Mouse (Mus musculus): Measurements from ENCODE around the gene Etl4. TPM values are rescaled to one million over a fixed set of nuclear protein-coding genes. Genes with fewer than 3 reads are reported as not detected.

Gene Etl4
- polyA plus RNA-seq, 1 experiment from 2014 or later: 38.0 TPM

GRCm38 (mm10) chr2:20568456-20568855 lies 658.9 kb downstream of the Etl4 start:
- no peak overlapping the region for H3K27ac ChIP-seq
- 38% methylated on average over 1 of the region's 1 CpGs for WGBS
- no peak overlapping the region for H3K4me3 ChIP-seq (replicated peaks; ENCODE audit: low read depth, low read length)
- no peaks in the 10 kb centered on the region for H3K27me3 ChIP-seq (ENCODE audit: insufficient read depth, low read length)
- TF ChIP-seq CTCF (IDR thresholded peaks at IDR 0.05; ENCODE audit: low read depth): no peak
- no peaks in the 10 kb centered on the region for H3K36me3 ChIP-seq (ENCODE audit: insufficient read depth, low read length)
- no peak overlapping the region for H3K9ac ChIP-seq (ENCODE audit: low read depth, low read length)
- no peak overlapping the region for H3K4me2 ChIP-seq (ENCODE audit: low read length)
- no peaks in the 10 kb centered on the region for H3K4me1 ChIP-seq (replicated peaks; ENCODE audit: insufficient read depth, low read length)
- ATAC-seq (replicated peaks; ENCODE audit: low FRiP score, low read depth) (no peak), DNase-seq (ENCODE audit: low spot score) (no peak)
- no peaks in the 10 kb centered on the region for H3K9me3 ChIP-seq (replicated peaks; ENCODE audit: low read length)

GRCm38 (mm10) chr2:20571940-20572339 lies 662.4 kb downstream of the Etl4 start:
- H3K9ac ChIP-seq (ENCODE audit: low read depth, low read length): no peak overlapping the region
- no peaks in the 10 kb centered on the region for H3K27me3 ChIP-seq (ENCODE audit: insufficient read depth, low read length)
- no peaks in the 10 kb centered on the region for H3K36me3 ChIP-seq (ENCODE audit: insufficient read depth, low read length)
- no peak for TF ChIP-seq CTCF (IDR thresholded peaks at IDR 0.05; ENCODE audit: low read depth)
- ATAC-seq (replicated peaks; ENCODE audit: low FRiP score, low read depth) (no peak), DNase-seq (ENCODE audit: low spot score) (no peak)
- H3K9me3 ChIP-seq (replicated peaks; ENCODE audit: low read length): no peaks in the 10 kb centered on the region
- no peaks in the 10 kb centered on the region for H3K4me1 ChIP-seq (replicated peaks; ENCODE audit: insufficient read depth, low read length)
- no peak overlapping the region for H3K4me2 ChIP-seq (ENCODE audit: low read length)
- 74% methylated on average over 1 of the region's 1 CpGs for WGBS
- no peak overlapping the region for H3K4me3 ChIP-seq (replicated peaks; ENCODE audit: low read depth, low read length)
- no peak overlapping the region for H3K27ac ChIP-seq

- Histone ChIP-seq H3K9me3 (replicated peaks; ENCODE audit: low read length) (no peaks in the 10 kb centered on the region), H3K27ac (no peak overlapping the region), H3K27me3 (ENCODE audit: insufficient read depth, low read length) (no peaks in the 10 kb centered on the region), H3K4me3 (replicated peaks; ENCODE audit: low read depth, low read length) (no peak overlapping the region), H3K4me2 (ENCODE audit: low read length) (no peak overlapping the region), H3K36me3 (ENCODE audit: insufficient read depth, low read length) (no peaks in the 10 kb centered on the region), H3K9ac (ENCODE audit: low read depth, low read length) (no peak overlapping the region), H3K4me1 (replicated peaks; ENCODE audit: insufficient read depth, low read length) (no peaks in the 10 kb centered on the region)
- ATAC-seq (replicated peaks; ENCODE audit: low FRiP score, low read depth) (no peak), DNase-seq (ENCODE audit: low spot score) (no peak)
- WGBS: 63% methylated on average over 3 of the region's 3 CpGs
- no peak for TF ChIP-seq CTCF (IDR thresholded peaks at IDR 0.05; ENCODE audit: low read depth)
These were observed 670.8 kb downstream of the Etl4 start for GRCm38 (mm10) chr2:20580331-20580730.

GRCm38 (mm10) chr2:20583032-20583431 lies 673.5 kb downstream of the Etl4 start:
- Histone ChIP-seq H3K36me3 (ENCODE audit: insufficient read depth, low read length) (no peaks in the 10 kb centered on the region), H3K27me3 (ENCODE audit: insufficient read depth, low read length) (no peaks in the 10 kb centered on the region), H3K4me2 (ENCODE audit: low read length) (no peak overlapping the region), H3K4me1 (replicated peaks; ENCODE audit: insufficient read depth, low read length) (no peaks in the 10 kb centered on the region), H3K9ac (ENCODE audit: low read depth, low read length) (no peak overlapping the region), H3K9me3 (replicated peaks; ENCODE audit: low read length) (no peaks in the 10 kb centered on the region), H3K4me3 (replicated peaks; ENCODE audit: low read depth, low read length) (no peak overlapping the region), H3K27ac (no peak overlapping the region)
- no peak for TF ChIP-seq CTCF (IDR thresholded peaks at IDR 0.05; ENCODE audit: low read depth)
- no peak for ATAC-seq (replicated peaks; ENCODE audit: low FRiP score, low read depth)
- no peak for DNase-seq (ENCODE audit: low spot score)

GRCm38 (mm10) chr2:20583562-20584153 lies 674.1 kb downstream of the Etl4 start:
- DNase-seq (ENCODE audit: low spot score): no peak
- TF ChIP-seq CTCF (IDR thresholded peaks at IDR 0.05; ENCODE audit: low read depth): no peak
- H3K9ac ChIP-seq (ENCODE audit: low read depth, low read length): no peak overlapping the region
- H3K4me3 ChIP-seq (replicated peaks; ENCODE audit: low read depth, low read length): no peak overlapping the region
- H3K9me3 ChIP-seq (replicated peaks; ENCODE audit: low read length): no peaks in the 10 kb centered on the region
- no peak for ATAC-seq (replicated peaks; ENCODE audit: low FRiP score, low read depth)
- H3K27ac ChIP-seq: no peak overlapping the region
- H3K4me1 ChIP-seq (replicated peaks; ENCODE audit: insufficient read depth, low read length): no peaks in the 10 kb centered on the region
- WGBS: 90% methylated on average over 6 of the region's 6 CpGs
- H3K36me3 ChIP-seq (ENCODE audit: insufficient read depth, low read length): no peaks in the 10 kb centered on the region
- no peak overlapping the region for H3K4me2 ChIP-seq (ENCODE audit: low read length)
- H3K27me3 ChIP-seq (ENCODE audit: insufficient read depth, low read length): no peaks in the 10 kb centered on the region

GRCm38 (mm10) chr2:20587913-20588312 lies 678.3 kb downstream of the Etl4 start:
- WGBS: 93% methylated on average over 2 of the region's 2 CpGs
- no peak overlapping the region for H3K27ac ChIP-seq
- no peak for TF ChIP-seq CTCF (IDR thresholded peaks at IDR 0.05; ENCODE audit: low read depth)

GRCm38 (mm10) chr2:20588631-20589030 lies 679.1 kb downstream of the Etl4 start:
- Histone ChIP-seq H3K4me1 (replicated peaks; ENCODE audit: insufficient read depth, low read length) (no peaks in the 10 kb centered on the region), H3K9me3 (replicated peaks; ENCODE audit: low read length) (no peaks in the 10 kb centered on the region), H3K36me3 (ENCODE audit: insufficient read depth, low read length) (no peaks in the 10 kb centered on the region), H3K27me3 (ENCODE audit: insufficient read depth, low read length) (no peaks in the 10 kb centered on the region), H3K4me2 (ENCODE audit: low read length) (no peak overlapping the region), H3K9ac (ENCODE audit: low read depth, low read length) (no peak overlapping the region), H3K27ac (no peak overlapping the region), H3K4me3 (replicated peaks; ENCODE audit: low read depth, low read length) (no peak overlapping the region)
- TF ChIP-seq CTCF (IDR thresholded peaks at IDR 0.05; ENCODE audit: low read depth): no peak
- no peak for ATAC-seq (replicated peaks; ENCODE audit: low FRiP score, low read depth)
- no peak for DNase-seq (ENCODE audit: low spot score)

More at GRCm38 (mm10) chr2:20587913-20588312, 678.3 kb downstream of the Etl4 start:
- Histone ChIP-seq H3K27me3 (ENCODE audit: insufficient read depth, low read length) (no peaks in the 10 kb centered on the region), H3K9ac (ENCODE audit: low read depth, low read length) (no peak overlapping the region), H3K4me3 (replicated peaks; ENCODE audit: low read depth, low read length) (no peak overlapping the region), H3K36me3 (ENCODE audit: insufficient read depth, low read length) (no peaks in the 10 kb centered on the region), H3K4me1 (replicated peaks; ENCODE audit: insufficient read depth, low read length) (no peaks in the 10 kb centered on the region), H3K9me3 (replicated peaks; ENCODE audit: low read length) (no peaks in the 10 kb centered on the region), H3K4me2 (ENCODE audit: low read length) (no peak overlapping the region)
- no peak for ATAC-seq (replicated peaks; ENCODE audit: low FRiP score, low read depth)
- no peak for DNase-seq (ENCODE audit: low spot score)
